Mouse (Mus musculus) cerebellum, adult 2 months (tissue): ENCODE results near the gene Ctbs.

Experiments used
- CTCF ChIP-seq: fragments of 200-500 bp; IDR thresholded peaks from 2 replicates; pipeline ENCODE4 v1.5.1; 2011; ENCODE audit warnings: low read depth, mild to moderate bottlenecking, control low read depth, low read length, moderate library complexity, borderline replicate concordance; ENCODE audit not compliant: insufficient read depth
- POLR2A ChIP-seq: fragments of 200-500 bp; IDR thresholded peaks from 2 replicates; pipeline ENCODE4 v1.6.1; 2011; ENCODE audit warnings: low read length, control low read depth, borderline replicate concordance; ENCODE audit not compliant: insufficient read depth

- TF ChIP-seq POLR2A (no peak), CTCF (no peak)
Observed at GRCm38 (mm10) chr3:146440011-146440410, 9.6 kb upstream of the Ctbs start.
